Mouse (Mus musculus) mature B cell (primary cell): ENCODE measurements around the gene Dyrk1a.

Experiments used
- in situ Hi-C: fragments of 300-500 bp; cut with MboI; formaldehyde crosslinking; loops from 2 replicates; pipeline ENCODE4 v1.14.3; 2019

The Dyrk1a gene

DNA sequence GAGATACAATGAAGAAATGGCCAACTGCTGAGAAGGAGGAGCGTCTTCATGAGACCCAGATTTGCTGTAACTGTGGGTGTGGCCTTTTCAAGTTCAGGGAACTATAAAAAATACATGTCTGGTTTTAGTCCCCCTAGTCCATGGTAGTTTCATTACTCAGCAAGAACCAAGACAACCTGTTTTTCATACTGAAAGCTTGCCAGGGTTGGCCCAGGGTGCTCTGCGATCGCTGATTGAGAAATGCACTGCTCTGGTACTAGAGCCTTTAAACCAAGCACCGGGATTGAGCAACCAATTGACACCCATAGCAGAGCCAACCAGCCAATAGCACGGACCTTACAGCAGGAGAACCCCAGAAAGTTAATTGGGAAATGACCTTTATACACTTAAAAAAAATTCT lies 13.6 kb upstream of the Dyrk1a start:
- in situ Hi-C loops, result no loop called here

DNA sequence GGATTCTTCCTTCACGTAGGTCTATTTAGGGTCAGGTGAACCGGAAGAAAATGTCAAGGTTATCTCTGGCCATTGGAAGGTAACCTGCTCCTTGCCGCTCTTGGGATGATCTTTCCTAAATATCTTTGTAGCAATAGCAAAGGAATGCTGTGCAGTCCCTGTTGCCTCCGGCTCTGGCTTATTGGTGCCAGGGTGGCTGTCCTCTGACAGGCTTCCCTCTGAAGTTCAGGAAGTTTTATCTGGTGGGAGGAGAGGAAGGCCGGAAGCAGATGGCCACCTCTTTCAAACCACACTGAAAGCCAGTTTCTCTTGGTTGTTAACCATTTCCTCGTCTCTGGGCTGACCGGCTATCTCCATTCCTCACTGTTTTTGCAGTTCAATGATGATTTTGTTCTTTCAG lies 10.5 kb upstream of the Dyrk1a start:
- in situ Hi-C loops, result no loop called here

DNA sequence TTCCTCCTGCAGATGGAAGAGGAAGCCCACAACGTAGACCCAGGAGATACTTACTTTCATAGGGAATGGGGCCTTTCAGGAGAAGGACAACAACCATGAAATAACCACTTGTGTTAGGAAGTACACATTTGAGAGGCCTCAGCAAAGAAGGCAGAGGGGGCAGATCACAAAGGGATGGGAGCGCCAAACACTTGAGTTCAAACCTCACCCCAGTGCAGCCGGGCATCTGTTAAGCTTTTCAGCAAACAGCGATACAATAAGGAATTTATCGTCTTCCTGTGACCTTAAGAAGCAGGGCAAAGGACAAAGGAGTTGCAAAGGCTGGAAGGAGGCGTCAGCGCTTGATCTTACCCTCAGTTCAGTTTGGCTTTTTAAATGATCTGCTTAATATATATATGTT lies 10.0 kb upstream of the Dyrk1a start:
- in situ Hi-C loops, result no loop called here

DNA sequence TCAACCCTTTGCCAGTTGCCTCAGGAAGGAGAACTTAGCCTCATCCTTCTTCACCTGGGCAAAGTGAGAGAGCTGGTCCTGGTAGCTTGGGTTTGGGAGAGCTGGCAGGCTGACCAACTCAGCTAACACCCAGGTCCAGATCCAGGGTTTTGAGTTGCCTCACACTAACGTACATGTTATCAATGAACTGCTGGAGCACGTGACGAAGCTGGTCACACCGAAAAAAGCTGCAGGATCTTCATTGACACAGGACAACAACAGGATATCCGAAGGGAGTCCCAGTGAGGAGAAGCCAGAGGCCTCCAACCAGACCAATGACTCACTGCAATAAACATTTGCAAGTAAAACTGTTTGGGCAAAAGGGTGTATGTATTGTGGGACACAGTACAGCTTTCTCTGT lies 9.2 kb upstream of the Dyrk1a start:
- in situ Hi-C loops, result no loop called here

DNA sequence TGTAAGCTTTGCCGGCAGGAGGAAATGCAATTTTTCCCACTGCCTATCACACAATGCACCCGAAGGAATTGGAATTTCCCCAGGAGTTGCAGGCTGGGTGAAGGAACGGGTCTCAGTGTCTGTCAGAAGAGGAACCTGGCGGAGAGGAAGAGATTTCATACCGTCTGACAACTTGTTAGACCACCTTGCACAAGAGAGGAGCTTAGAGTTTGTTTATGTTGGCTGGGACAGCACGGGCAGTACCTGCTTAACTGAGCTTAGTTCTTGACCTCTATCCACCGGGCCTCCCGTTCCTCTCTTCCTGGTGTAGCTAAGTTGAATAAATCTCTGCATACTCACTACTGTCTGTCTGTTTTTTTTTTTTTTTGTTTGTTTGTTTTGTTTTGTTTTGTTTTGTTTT lies 3.7 kb upstream of the Dyrk1a start:
- in situ Hi-C loops, result loop anchor here (5.0 kb wide), 1 partner anchor 39 kb away; the partner anchor contains the start of gene Vps26c

DNA sequence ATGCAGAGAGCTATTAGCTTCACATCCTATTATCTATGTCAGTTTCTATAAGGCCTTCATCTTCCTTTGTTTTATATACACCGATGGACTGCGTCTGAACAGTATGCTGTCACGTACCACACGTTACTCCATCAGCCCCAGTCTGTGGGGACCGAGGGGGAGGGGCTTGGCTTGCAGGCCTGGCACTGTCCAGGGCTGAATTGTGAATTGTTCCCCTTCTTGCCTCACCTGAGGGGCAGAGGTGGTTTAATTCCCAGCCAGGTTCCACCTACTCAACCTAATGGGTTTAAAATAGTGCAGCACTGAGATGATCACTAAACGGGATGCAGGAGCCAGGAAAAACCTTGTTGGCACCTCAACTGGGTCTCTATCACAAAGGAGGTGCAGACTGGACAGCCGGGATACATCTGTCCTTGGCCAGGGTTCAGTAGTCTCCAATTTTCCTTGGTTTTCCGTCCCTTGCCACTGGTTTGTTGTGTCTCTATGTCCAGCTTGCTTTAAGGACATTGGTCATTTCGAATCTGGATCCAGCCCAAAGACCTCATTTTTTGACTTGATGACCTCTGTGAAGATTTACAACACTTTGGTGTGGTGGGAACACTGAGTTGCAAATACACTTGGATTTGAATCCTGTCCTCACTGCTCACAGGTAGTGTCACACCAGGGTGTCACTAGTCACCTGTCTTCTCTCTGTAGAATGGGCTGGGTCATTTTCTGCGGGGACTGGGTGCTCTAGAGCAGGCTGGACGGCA lies 2.8 kb upstream of the Dyrk1a start:
- in situ Hi-C loops, result loop anchor here (5.0 kb wide), 1 partner anchor 40 kb away; the partner anchor contains the start of gene Vps26c

DNA sequence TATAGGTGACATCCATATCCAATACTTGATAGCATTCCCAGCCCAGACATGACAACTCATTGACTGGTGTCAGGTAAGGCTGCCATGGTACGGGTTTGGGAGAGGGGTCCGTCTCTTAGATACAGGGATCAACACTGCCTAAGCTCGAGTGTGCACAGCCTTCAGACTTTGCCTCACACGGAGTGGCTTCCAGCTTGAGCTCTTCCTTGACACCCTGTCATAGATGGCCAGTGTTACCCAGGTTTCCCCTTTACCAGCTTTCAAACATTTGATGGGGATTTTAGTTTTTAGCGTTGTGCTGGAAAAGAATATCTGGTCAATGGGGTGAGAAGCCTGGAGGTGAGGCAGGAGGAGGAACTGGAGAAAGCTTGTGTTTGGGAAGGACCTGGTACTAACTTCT lies 2.1 kb upstream of the Dyrk1a start:
- in situ Hi-C loops, result loop anchor here (5.0 kb wide), 1 partner anchor 40 kb away; the partner anchor contains the start of gene Vps26c

DNA sequence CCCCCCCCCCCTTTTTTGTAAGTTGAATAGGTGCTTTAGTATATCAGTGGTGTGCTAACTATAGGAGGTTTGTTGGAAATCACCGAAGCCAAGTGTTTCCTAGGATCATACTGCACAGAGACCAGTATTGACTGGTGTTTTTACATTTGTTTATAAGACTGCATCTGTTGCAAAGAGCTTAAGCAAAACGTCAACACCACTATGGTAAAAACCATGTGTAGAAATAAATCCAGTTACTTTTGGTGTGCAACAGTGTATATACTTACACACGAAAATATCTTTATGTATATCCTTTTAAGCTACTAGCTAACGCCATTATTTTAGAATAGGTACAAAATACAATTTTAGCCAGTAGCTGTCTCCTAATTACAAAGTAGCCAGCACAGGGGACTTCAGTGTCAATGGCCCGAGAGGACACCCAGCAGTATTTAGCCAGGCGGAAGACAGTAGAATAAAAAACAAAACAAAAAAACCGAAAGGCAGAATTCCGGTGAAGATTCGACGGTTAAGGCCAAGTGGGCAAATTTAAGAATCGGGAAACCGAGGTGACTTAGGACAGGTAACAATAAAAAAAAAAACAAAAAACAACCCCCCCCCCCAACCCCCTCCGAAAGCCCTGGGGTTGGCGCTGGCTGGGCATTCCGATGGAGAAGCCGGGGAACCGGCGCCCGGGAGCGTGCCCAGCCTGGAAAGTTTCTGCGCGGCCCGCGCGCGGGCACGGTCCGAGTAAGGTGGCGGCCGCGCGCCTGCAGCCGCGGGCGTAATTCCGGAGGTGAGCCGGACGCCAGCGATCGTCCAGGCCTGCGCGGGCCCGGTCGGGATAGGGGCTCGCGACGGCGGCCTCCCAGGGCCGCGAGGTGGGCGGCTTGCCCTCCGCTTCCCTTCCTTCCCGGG lies 1.2 kb upstream of the Dyrk1a start:
- in situ Hi-C loops, result loop anchor here (5.0 kb wide), 1 partner anchor 41 kb away; the partner anchor contains the start of gene Vps26c

DNA sequence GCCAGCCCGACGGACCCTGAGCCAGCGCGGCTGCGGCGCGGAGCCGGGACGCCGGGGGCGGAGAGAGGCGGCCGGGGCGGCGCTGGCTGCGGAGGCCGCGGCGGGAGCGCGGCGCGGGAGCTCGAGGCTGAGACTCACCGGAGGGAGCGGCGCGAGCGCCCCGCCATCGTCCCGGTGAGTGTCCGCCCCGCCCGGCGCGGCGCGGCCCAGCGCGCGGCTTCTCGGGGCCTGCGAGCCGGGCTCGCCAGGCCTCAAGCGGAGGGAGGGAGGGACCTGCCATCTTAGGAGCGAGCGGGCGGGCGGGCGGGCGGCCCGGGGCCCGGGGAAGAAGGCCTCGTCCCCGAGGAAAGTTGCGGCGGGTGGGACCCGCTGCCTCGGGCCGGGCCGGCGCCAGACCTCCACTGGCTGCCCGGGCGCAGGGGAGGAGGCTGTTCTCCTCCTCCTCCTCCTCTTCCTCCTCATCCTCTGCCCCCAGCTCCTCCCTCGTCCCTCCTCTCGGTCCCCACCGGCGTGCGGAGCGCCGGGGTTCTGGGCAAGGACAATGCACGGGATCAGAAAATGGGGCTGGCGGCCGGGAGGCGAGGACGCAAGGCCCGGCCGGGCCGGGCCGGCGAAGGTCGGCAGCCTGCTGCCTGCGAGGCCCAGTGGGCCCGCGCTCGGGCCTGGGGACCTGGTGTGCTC lies 691 bp downstream of the Dyrk1a start:
- in situ Hi-C loops, result no loop called here

DNA sequence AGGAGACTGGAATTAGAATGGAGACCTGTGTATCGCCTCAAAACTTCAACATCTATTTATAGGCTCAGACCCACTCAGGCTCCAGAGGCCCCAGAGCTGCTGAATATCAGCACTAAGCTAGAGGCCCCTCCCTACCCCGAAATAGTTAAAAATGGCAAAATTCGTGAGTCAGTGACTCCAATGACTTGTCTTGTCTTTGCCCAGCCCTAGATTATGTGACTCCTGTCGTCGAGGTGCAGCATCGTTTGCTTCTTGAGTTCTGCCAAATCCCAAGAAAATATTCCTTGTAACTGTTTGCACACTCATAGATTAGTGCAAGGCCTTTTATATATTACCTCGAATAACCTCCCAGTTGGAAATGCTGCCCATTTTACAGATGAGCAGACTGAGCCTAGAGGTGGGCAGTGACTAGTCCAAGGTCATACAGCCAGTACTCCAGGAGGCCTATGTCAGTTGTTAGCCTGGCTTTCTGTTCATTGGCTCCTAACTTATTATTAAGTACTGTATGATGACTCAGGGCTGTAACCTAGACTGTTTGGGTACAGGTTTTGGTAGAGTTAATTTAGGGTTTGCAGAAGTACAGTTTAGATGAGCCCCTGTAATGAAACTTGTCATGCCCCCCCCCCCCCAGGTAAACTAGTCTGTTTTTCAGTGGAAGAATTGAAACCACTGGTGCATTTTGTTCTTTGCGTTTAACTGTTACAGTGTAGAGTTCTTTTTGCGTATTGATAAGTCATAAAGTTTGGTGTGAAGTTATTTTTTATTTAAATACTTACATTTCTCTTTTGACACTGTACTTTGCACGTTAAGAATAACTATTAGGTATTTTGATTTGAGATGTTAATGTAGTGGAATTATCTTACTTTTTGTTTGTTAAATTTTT lies 1.5 kb downstream of the Dyrk1a start:
- in situ Hi-C loops, result no loop called here

DNA sequence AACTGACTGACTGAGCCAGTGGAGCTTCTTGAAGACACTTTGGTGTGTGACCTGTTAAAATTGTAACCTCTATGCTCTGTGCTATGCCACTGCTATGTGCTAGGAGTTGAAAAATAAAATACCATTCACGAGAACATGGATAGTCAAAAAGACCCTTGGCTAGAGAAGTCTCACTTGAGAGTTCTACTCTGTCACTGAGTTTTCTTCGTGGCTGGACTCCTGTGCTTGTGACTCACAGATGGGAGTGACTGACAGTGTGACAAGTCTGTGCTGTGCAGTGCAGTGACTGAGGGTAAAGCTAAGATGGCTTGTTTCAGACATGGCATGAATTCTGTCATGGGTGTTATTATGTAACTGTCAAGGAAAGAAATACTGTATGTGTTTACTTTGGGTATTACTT lies 2.6 kb downstream of the Dyrk1a start:
- in situ Hi-C loops, result no loop called here

DNA sequence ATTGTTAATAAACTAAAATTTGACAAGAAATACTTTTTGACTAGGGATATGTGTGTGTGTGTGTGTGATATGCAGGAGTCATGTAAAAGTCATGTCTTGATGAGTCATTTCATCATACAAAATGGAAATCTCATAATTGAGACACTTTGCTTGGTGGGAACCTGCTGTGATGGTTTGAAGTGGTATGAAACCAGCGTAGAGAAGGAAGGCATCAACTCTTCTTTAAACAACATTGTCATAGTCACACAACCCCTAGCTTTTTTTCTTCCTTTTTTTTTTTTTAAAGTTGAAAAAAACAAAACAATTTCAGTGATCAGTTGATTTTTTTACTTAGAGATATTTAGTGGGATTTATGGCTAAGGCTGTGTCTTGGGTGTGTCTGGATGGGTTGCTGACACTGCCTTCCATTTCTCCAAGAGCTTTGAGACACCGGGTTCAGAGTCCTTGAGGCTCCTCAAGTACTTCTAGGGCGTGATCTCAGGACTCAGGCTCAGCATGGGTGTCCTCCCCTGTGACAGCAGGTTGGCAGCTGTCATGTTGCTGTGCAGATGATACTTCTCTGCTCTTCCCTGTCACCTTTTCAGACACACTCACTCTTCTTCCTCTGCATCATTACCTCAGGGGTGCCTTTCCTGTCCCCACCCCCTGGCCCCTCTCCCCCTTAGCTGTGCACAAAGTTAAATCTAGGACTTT lies 4.4 kb downstream of the Dyrk1a start:
- in situ Hi-C loops, result no loop called here

DNA sequence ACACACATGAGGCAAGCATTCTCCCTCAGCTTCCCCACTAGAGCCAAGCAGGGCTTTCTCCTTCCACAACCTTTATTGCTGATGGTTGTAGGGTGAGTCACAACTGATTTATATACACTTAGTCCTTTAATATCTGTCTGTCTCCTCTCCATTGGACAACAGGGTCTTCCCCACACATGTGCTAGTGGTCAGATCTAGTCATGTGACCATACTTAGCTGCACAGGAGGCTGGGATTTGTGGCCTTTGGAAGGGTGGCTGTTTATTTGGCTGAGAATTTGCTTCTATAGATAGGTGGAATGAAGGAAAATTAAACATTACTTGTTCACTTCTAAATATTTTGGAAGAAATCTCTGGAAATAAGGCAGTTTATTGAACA lies 4.9 kb downstream of the Dyrk1a start:
- in situ Hi-C loops, result no loop called here

DNA sequence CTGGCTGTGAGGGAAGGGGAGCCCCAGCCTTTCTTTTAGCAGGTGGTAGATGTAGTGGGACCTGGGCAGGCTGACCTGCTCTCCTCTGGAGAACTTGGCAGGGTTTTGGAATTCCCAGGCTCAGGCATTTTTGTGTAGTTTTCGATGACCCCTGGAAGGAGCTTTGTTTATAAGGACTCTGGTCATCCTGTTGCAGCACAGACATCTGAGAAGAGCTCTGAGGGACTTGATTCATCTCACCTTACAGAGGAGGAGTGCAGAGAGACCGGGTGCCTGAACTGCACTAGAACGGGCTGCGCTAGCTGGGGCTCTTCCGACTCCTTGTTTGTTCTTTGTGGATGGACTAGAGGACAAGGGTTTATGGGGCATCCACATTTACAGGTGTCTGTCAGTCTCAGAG lies 5.9 kb downstream of the Dyrk1a start:
- in situ Hi-C loops, result no loop called here

DNA sequence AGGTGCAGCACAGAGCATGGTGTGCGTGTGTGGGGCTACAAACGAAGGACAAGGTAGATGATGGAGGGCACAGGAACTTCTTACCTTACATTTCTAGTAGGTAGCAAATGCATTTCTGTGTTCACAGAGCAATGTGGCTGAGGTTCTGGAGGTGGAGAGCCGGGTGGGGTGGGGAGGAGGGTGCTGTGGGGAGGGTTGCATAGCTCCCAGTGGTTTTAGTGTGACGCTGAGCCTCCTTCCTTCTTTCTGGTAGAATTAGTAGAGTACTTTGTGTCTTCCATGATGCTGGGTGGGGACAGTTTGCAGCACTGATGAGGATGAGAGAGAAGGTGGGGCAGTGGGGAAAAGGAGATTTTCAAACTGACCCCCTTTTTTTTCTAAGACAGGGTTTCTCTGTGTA lies 9.5 kb downstream of the Dyrk1a start:
- in situ Hi-C loops, result no loop called here

DNA sequence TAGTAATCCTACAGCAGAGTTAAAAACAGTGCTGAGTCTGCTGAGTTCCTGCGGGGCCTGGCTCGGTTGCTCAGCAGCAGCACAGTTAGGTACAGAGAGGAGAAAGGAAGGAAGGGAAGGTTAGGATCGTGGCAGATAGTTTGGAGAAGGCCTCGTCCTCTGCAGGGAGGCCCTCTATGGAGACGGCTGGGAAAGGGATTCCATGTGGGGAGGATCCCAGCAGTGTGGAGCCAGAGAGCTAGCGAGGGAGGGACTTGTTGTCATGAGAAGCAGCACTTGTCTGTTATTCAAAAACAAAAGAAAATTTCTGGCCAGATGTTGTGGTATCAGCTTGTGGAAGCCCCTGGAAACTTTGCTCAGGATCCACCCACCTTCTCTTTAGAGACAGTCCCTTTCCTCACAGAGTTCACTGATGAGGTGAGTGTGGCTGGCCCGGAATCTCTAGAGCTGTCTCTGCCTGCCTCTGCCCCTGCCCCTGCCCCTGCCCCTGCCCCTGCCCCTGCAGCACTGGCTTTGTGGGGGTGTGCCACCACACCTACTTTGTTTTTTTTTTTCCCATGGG lies 11.1 kb downstream of the Dyrk1a start:
- in situ Hi-C loops, result no loop called here

DNA sequence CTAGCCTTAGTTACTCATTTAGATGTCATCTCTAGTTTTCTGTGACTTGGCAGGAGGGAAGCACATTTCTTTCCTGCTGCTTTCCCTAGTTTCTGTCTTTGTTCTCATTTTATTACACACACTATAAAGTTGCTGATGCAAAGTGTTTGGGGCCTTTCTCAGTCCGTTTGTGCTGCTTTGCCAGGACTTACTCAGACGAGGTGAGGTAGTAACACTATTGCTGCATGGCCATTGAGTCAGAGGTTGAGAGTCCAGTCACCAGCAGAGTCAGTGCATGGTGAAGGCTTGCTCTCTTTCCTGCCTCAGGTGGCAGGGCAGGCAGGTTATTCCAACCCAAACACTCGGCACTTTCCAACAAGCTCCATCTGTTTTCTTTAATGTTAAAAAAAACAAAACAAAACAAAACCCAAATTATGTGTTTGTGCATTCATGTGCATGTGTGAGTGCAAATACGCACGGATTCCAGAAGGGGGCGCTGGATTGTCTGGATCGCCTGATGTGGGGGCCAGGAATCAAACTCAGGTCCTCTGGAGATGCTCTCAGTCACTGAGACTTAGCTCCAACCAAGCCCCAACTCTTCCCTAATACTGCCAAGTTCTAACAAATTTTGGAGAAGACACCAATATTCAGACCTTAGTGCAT lies 16.7 kb downstream of the Dyrk1a start:
- in situ Hi-C loops, result no loop called here

DNA sequence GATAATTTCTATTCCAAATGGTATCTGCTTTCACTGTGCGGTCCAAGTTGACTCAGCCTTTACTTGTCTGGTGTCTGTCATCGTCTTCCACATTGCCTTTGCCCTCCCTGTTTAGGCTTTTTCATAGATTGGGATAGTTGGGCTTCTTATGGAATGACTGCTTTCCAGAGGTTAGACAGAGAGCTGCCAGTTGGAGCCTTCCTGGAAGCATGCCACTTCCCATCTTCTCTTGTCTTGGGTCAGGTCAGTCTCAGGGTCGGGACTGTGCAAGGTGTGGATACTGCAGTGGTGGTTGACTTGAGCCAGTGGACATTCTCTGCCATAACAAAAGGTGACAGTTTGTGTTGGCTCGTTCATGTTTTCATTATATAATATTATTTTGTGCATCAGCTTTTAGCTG lies 17.7 kb downstream of the Dyrk1a start:
- in situ Hi-C loops, result no loop called here

DNA sequence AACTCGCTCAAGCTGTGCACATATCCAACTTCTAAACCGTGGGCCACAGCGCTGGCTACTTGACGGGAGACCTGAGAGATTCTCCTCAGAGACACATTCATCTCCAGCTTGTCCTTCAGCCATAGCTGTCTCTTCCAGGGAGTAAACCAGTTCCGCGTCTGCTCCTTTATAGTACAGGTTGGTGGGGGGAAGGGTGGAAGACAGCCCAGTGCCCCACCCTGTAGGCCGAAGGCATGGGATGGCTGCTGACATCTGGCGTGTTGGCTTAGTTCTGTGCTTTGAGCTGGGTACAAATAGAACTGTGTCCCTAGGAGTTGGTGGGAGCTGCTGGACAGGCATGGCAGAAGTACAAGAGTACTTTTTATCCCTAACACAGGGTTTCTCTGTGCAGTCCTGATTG lies 18.4 kb downstream of the Dyrk1a start:
- in situ Hi-C loops, result no loop called here

DNA sequence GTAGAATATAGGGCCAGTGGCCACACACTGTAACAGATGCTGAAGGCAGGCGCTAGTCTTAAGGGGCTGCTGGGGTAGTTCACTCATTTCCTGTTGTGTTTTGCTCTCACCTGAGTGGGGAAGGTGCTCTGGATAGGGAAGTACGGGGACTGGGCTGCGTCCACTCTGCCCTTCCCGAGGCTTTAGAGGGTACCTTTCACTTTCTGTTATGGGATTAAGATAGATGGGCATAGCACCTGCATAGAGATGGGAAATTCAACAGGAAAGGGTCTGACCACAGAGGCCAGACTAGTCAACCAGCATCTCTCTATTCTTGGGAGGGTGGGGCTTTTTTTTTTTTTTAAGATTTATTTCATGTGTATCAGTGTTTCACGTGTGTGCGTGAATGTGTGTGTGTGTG lies 19.2 kb downstream of the Dyrk1a start:
- in situ Hi-C loops, result no loop called here
